Mouse (Mus musculus): ENCODE results near the gene Plxnb2.

DNA sequence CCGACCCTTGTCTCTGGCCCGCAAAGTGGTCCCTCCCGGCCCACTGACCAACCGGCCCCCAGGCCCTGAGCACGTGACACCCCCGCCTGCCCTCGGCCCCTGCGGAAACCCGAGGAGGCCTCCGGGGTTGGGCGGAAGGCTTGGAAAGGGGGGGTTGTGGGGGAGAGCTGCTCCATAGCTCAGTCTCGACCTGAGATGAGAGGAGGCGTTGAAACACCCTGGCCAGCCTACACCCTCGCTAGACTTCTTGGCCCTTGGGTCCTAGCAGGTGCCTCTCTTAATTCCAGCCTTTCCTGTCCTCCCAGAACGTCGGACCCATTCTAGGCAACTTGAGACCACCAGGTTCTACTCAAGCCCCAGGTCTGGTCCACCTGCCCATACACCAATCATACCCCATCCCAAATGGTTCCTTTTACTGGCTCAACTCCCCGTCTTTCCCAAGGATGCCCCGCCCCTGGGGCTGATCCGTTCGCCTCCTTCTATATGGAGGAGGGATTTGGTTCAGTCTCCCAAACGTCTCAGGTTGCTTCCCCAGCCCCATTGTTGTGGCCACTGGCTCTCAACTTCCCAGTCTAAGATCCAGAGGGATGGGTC is 39.8 kb downstream of the Plxnb2 start, which contains the start of gene Mapk12:
- no peak for TF ChIP-seq ZNF384 (IDR thresholded peaks at IDR 0.05; ENCODE audit: low read depth, low read length)
- TF ChIP-seq MAFK (IDR thresholded peaks at IDR 0.05; ENCODE audit: insufficient read depth, low read depth, low read length): no peak
- TF ChIP-seq HCFC1 (IDR thresholded peaks at IDR 0.05; ENCODE audit: borderline replicate concordance, insufficient read depth, low read length): no peak

Data from ES-E14 (cell line).